Mouse (Mus musculus): ENCODE results near the gene Gpr162.
"Not testable (repeated sequence)": the region's sequence is repeated elsewhere in the genome, so short reads cannot be mapped to it uniquely, and the experiment has no call there.

Gene Gpr162

GRCm38 (mm10) chr6:124863658-124864298, at the start of gene Gpr162:
Gpr162 (minus strand) TSS chr6:124863983.
- peak; percentile 44 for DNase-seq (ENCODE audit: low read depth, low spot score)

DNA sequence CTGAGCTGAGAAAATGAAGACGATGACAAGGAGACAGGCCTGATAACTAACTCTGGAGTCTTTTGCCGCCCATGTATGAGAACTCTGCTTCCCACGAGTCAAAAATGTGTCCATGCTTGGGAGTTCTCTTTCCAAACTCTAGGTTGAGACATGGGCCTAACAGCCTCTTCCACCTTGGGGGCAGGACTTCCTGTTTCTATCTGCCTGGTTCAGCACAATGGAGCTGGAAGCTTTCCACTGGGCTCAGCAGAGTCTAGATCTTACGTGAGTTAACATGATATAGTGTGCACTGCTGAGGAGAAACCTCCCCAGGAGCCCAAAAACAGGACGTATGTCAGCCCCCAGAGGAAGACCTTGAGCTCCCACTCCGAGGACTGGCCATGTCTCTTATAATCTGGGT, 49.4 kb upstream of the Gpr162 start:
- no peak for DNase-seq (ENCODE audit: low read depth, low spot score)

- no peak for DNase-seq (ENCODE audit: low read depth, low spot score)
Measured at GRCm38 (mm10) chr6:124911533-124912218, 47.9 kb upstream of the Gpr162 start, which contains the start of gene Lag3. Lag3 (minus strand) TSS chr6:124911705.

DNA sequence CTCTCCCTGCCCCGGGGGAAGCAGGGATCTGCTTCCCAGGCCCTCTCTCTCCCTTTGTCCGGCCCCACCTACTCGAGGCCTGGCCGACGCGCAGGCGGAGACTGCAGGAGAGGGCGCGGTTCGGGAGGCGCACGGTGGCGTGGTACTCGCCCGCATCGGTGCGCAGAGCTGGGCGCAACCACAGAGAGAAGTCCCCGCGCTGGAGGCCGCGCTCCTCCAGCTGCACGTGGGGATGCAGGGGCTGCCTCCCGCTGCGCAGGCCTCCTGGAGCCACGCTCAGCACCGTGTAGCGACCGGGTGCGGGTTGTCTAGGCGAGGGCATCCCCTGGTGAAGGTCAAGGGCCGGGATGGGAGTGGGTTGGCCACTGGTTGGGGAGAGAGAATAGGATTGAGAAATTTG, 46.2 kb upstream of the Gpr162 start:
- DNase-seq (ENCODE audit: low read depth, low spot score) = no peak

GRCm38 (mm10) chr6:124907767-124908166, 44.0 kb upstream of the Gpr162 start:
- no peak for DNase-seq (ENCODE audit: low read depth, low spot score)

DNA sequence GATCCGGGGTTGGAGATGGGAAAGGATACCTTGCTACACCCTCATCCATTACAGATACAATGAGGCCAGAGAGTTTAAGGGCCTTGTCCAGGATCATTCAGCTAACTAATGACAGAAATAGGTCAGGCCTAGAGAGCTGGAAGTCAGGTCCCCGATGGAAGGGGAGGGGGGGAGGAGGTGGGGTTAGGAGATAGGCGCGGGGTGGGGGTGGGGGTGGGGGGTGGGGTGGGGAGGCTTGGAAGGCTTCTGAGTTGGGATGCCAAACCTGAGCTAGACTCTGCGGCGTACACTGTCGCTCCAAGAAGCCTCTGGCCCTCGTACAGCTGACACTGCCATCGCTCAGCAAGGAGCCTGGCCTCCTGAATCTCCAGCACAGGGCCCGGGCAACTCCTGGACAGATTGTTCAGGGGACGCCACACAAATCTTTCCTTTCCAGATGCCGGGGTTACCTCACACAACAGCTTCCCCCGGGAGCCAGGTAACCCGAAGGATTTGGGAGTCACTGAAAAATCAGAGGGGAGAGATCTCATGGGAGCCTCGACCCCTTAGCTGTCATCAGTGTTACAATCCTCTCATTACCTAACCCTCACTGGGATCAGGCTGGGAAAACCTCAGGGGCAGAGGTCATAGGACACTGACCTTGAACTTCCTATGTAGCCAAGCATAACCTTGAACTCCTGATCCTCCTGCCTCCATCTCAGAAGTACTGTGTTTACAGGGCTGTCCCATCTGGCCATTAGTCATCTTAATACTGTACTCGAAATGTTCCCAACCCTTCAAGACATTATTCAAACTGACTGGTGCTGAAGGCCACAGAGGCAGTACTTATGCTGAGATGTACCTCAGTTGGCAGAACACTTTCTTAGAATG, 41.4 kb upstream of the Gpr162 start:
- no peak for DNase-seq (ENCODE audit: low read depth, low spot score)

- DNase-seq (ENCODE audit: low read depth, low spot score) = peak; percentile 72
Measured at GRCm38 (mm10) chr6:124904161-124904981, 40.6 kb upstream of the Gpr162 start.

DNA sequence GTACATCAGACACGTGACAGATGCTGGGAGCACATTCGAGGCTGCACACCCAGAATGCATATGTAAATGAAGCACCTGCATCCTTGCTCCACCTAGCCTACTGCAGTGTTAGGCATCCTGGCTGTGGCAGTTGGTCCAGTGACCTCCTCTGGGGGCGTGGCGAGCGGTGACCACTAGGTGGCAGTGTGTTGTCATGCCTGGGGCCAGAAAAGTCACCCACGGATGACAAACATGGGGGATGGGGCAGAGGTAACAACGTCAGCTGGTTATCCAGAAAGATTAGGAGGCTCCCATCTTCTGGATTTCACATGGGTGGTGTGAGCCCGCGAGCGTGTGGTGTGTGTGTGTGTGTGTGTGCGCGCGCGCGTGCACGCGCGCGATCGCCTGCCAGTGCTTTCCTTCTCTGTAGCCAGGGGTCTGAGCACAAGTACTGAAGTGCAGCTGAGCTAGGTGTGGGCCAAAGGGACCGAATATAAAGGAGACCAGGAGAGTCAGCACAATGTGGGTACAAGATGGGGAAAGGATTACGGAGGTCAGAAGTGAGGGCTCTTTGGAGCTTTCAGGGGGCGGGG, 39.9 kb upstream of the Gpr162 start:
- peak; percentile 89 for DNase-seq (ENCODE audit: low read depth, low spot score)

DNA sequence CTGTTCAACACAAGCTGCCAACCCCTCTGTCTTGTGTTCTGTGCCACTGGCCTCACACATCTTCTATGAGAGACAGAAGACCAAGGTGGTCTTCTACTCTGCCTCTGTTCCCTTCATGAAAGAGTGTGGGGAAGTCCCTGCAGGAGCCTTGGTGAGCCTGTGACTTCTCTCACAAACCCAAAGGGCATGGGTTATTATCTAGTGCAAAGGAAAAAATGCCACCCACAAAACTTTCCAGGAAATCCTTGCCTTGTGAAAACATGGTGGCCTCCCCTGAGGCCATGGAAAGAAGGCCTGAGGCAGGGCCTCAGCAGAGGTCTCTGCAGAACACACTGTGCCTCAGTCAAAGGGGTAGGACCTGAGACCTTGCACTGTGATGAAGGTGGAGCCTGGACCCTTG, 38.1 kb upstream of the Gpr162 start:
- no peak for DNase-seq (ENCODE audit: low read depth, low spot score)

GRCm38 (mm10) chr6:124900801-124901480, 37.2 kb upstream of the Gpr162 start:
- no peak for DNase-seq (ENCODE audit: low read depth, low spot score)

DNA sequence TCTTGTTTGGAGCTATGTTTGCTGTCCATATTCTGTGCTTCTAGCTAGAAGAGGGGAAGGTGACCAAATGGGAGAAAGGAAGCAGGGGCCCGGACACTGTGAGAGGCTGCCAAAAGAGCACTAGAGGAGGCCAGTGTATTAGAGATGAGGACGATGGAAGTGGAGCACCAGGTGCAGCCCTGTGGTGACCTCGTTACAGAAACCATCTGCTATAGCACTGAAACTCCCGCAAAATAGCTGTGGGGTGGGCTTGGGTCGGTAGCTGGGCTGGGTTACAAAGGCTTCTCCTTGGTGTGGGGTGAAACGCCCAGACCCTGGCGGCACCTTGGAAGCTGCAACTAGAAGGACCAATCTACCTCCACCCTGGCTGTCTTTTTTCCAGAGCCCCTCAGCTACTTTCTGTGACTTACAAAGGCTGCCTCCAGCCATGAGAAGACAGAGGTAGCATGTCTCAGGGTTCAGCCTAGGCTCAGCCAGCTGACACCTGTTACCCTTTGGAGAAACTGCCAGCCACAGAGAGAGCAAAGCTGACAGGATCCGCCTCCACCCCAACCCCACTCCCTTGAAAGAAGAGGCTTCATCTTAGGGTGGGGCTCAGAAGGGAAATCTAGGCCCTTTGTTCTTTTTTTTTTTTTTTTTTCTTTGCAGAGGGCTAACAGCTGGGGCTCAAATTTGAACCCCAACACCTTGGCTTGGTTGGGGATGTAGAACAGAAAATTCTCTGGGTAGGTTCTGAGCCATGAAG, 36.4 kb upstream of the Gpr162 start:
- DNase-seq (ENCODE audit: low read depth, low spot score) = no peak

- no peak for DNase-seq (ENCODE audit: low read depth, low spot score)
Measured at GRCm38 (mm10) chr6:124898359-124898758, 34.6 kb upstream of the Gpr162 start.

GRCm38 (mm10) chr6:124894113-124894512, 30.3 kb upstream of the Gpr162 start:
- not testable (repeated sequence) for DNase-seq (ENCODE audit: low read depth, low spot score)

GRCm38 (mm10) chr6:124890997-124891396, 27.2 kb upstream of the Gpr162 start:
- no peak for DNase-seq (ENCODE audit: low read depth, low spot score)

DNA sequence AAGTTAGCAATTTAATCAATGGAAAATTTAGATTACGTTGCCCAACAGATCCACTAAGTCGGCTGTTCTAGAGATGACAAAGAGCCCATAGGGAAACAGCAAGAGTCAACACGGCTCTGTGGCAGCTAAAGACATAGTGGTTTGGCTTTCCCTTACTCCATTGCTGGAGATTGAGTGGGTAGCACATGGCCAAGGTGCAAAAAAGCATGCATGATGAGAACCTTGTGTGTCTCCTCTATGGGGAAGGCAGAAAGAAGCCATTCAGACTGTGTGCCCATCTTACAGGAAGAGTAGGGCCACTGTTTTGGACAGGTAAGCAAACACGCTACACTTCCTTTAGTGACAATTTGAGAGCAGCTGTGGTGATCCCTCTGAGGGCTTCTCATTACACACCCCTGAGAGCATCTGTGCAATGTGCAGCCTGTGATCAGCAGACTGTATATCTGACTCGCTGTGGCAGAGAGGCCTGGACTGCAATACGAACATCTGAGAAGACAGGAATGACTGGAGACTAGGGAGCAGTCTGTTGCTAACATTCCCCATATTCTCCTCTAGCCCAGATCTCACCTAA, 24.9 kb upstream of the Gpr162 start:
- no peak for DNase-seq (ENCODE audit: low read depth, low spot score)

GRCm38 (mm10) chr6:124887986-124888385, 24.2 kb upstream of the Gpr162 start, which contains the start of gene Cd4:
Cd4 (minus strand) TSS chr6:124888221.
- no peak for DNase-seq (ENCODE audit: low read depth, low spot score)

DNA sequence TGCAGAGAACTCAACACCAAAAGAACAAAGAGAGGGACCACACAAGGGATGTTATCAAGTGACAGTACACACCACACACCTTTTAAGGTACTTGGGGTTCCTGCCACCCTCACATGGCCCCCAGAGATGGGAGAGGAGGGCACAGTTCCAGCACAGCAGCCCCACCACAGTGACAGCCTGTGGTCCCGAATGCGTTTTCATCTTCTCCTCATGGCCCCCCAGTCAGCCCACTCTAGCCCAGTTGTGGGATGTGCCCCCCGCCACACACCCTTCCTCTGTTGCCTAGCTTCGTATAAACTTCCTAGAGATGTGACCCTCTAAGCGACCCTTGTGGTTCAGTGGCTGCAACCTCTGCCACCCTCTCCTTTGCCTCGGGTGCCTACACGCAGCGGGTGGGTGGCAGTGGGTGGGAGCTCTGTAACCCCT, 22.2 kb upstream of the Gpr162 start:
- DNase-seq (ENCODE audit: low read depth, low spot score) = no peak

DNA sequence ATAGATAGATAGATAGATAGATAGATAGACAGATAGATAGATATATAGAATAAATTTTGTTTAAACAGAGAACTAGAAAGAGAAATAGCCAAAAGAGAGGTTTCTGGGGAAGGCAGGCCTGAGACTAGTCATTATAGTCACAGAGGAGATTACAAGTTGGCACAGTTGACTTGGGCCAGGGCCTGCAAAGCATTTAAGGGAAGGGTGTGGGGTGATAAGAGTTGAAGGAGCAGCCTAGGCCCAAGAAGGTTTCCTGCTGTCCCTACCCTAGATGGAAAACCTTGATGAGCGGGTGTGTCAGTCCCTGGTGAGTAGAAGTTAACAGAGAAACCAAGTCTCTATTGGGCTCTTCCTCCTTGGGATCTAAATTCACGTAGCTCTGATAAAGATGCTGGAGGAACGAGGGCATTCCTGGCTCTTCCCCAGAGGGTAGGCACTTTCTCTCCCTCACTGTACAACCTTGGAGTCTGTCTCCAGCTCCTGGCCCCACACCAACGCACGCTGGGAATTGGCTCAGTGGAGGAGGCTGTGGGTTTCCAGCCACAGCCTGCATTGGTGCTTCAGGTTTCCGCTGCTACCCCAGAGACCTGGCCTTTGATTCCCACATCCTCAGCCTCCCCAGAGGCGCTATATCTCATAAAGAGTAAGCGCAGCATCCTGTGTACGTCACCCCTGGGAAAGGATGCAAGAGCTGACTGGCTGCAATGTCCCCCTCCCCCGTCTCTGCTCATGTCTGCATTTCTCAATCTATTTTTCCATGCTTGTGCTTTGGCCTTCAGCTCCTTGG, 21.1 kb upstream of the Gpr162 start:
- no peak for DNase-seq (ENCODE audit: low read depth, low spot score)

GRCm38 (mm10) chr6:124883351-124883750, 19.6 kb upstream of the Gpr162 start:
- DNase-seq (ENCODE audit: low read depth, low spot score) = no peak

Data from embryo, embryonic 11.5 days (tissue).